Mouse (Mus musculus) brain, embryonic 14.5 days (tissue): ENCODE measurements around the gene Sapcd2.

Source experiments
- CTCF ChIP-seq: fragments of 200-500 bp; IDR thresholded peaks from 2 replicates; pipeline ENCODE4 v1.5.1; 2012; ENCODE audit warnings: inconsistent platforms, mild to moderate bottlenecking, moderate library complexity, borderline replicate concordance; ENCODE audit not compliant: insufficient read depth, insufficient read length; ENCODE audit errors: extremely low read depth
- POLR2A ChIP-seq: fragments of 200-500 bp; IDR thresholded peaks from 2 replicates; pipeline ENCODE4 v1.6.1; 2012; ENCODE audit warnings: mild to moderate bottlenecking, inconsistent platforms, borderline replicate concordance; ENCODE audit not compliant: poor library complexity, insufficient read depth, insufficient read length, severe bottlenecking; ENCODE audit errors: extremely low read depth

DNA sequence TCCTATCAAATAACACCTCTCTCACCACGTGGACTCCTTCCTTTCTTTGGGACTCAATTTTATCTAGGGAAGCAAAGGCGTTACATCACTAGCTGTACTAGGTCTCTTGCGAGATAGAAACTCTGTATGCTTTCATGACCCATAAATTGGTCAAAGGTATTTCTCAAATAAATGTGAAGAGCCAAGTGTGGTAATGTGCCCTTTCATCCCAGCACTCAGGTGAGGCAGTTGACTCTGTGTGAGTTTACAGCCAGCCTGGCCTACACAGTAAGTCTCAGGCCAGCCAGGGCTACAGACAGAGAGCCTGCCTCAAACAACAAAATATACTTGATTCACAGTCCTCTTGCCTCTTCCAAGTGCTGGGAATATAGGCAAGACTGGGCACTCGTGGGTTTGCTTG lies 12.3 kb upstream of the Sapcd2 start:
- TF ChIP-seq POLR2A, result no peak
- no peak for TF ChIP-seq CTCF
